Mouse (Mus musculus) thymus, postnatal 0 days (tissue): ENCODE data around the gene Zfp536. TPM values are rescaled to one million over a fixed set of nuclear protein-coding genes. Genes with fewer than 3 reads are reported as not detected.
"Not testable (repeated sequence)": the region's sequence is repeated elsewhere in the genome, so short reads cannot be mapped to it uniquely, and the experiment has no call there.

Source experiments
- DNase-seq: peaks from one replicate; pipeline ENCODE4 v3.0.0-alpha.2; 2015; ENCODE audit warnings: low spot score
- polyA plus RNA-seq: library from polyadenylated mRNA; unstranded; fragments of >200 nt; fragmentation: Nextera tagmentation; extraction: Ambion mirVana; gene quantifications from 2 replicates; pipeline ENCODE4 v1.2.1, GENCODE M21; 2015

Gene Zfp536
- polyA plus RNA-seq, 1 experiment from 2014 or later = 0.16 TPM

DNA sequence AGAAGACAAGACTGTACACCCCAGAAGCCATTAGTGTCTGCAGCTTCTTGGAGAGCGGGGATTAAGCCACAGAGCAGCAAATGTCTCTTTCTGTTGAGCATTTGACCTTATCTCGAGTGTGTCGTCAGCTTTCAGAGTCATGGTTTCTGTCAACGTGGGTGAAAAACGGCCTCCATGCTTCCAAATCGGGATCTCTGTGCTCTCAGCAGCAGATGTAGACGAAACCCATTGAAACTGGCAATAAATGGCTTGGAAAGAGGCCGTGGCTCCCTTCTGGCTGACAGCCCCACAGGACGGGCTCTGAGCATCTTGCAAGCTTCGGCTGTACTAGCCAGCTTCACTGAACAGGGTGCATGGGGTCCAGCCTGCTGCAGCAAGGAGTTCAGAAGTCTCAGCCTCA is 159.1 kb downstream of the Zfp536 start:
- no peak for DNase-seq

- DNase-seq = no peak
Observed at GRCm38 (mm10) chr7:37608556-37608955, 164.9 kb downstream of the Zfp536 start.

DNA sequence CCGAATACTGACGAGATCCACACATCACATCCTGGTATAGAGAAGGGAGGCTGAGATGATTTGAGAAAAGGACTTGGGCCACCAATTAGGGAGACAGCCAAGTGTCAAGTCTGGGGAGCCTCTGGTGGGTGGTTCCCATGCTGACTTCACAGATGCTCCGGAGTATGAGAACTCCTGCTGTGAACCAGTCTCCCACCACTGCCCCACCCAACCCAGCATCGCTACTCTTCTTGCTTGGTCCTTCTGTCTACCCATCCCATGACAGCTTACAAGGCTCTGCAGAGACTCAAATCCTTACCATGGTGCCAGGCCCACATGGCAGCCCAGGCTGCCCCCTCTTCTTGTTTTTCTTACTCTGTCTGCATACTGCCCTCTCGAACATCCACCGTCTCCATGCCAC is 165.5 kb downstream of the Zfp536 start:
- no peak for DNase-seq

DNA sequence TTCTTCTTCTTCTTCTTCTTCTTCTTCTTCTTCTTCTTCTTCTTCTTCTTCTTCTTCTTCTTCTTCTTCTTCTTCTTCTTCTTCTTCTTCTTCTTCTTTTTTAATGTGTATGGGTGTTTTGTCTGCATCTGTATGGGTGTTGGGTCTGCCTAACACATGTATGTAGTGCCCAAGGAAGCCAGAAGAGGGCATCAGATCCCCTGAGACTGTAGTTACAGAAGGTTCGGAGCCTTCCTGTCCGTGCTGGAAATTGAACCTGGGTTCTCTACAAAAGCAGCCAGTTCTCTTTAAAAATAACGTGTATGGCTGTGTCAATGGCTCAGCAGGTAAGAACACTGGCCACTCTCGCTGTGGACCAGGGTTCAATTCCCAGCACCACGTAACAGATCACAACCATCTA is 167.0 kb downstream of the Zfp536 start:
- no peak for DNase-seq

- DNase-seq = not testable (repeated sequence)
Observed at GRCm38 (mm10) chr7:37603525-37603909, 169.9 kb downstream of the Zfp536 start.

- DNase-seq = no peak
Observed at GRCm38 (mm10) chr7:37602871-37603524, 170.4 kb downstream of the Zfp536 start.

GRCm38 (mm10) chr7:37600318-37600717 is 173.1 kb downstream of the Zfp536 start:
- DNase-seq = no peak

DNA sequence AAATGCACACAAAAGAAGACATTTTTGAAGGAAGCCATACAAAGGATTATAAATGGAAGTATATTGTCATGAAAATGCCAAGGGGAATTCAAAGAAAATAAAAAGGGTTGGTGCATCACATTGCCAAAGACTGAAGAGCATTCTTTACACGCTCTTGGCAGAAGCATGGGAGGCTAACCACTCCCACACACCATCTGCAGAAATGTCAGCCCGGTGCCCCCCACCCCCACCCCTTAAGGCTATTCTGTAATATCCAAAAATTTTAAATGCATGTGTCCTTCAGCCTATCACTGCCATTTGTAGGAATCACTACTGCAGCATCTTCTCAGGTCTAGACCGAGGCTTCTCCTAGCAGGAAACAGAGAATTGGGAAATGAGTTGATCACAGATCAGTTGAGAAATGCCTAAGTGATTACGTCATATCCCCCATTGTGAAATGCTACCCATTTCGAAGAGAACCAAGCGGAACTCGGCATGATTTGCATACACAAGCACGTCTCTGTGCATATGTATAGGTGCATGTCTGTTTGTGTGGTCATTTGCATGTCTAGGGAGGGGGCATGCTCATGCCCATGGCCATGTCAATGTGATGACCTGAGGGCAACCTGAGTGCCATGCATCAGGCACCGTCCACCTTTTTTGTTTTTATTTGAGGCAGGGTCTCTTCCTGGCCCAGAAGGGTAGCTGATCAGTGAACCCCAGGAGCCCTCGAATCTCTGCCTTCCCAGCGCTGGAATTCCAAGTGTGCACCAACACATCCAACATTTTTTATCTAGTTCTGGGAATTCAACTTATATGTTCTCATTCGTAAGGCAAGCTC is 179.0 kb downstream of the Zfp536 start:
- no peak for DNase-seq

DNA sequence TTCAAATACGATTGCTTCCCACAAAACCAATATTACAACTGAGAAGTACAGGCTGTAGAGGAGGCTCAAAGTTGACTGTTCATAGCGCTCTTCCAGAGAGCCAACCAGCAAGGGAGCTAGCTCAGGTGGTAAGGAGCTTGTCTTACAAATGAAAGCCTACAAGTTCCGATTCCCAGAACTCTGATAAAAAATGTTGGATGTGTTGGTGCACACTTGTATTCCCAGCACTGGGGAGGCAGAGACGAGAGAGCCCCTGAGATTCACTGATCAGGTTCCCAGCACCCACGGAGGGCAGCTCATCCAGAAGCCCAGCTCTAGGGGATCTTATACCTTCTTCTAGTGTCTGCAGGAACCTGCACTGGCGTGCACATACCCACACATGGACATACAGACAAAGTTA is 179.9 kb downstream of the Zfp536 start:
- DNase-seq = no peak

DNA sequence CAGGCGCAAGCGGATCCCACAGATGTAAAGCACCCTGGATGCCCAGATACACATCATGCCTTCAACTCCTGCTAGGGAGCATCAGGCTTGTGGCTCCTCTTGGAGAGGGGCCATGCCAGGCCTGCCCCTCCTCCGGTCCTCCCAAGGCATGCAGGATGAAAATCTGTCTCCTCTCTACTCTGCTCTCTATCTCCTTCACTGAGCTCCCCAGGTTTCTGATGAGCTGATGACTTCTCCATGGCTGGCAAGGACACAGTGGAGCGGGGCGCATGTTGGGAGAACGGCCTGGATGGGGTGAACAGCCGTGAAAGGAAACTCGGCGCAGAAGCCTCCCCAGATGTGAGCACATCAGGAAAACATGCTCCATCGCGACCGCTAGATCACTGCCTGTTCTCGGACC is 186.7 kb downstream of the Zfp536 start:
- DNase-seq = no peak

- DNase-seq = no peak
Observed at GRCm38 (mm10) chr7:37581262-37581661, 192.2 kb downstream of the Zfp536 start.

DNA sequence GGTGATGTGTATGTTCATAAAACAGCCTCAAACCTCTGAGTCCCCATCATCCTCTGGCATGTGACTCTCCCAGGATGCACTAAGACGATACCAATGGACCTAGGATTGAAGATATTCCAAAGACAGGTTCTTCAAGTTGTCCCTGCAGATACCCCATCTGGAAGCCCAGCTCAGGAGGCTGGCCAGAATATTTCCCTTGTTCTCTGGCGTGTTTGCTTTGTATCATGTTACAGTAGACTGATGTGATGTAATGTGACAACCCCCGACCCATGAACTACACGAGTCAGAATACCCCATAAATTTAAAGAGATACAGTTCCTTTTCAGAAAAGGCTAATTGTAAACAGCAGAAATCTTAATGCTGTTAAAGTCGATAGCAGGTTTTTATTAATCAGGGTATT is 192.9 kb downstream of the Zfp536 start:
- DNase-seq = no peak

DNA sequence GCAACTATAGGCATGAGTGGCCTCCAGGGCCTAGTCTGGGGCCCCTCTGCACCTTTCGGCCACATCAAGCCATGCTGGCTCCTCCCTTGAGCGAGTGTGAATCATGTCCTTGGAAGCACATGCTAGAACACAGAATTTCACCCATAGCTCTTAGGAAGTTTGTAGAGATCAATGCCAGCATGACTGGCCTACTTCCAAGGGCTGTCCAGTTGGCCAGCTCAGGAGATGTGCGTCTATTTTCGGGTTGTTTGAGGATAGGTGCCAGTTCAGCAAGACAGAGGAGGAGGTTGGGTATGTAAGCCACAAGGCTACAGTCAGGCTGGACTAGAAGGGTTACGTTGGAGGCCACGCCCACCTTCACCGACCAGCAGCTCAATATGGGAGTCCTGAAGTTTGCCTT is 201.4 kb downstream of the Zfp536 start:
- DNase-seq = no peak

DNA sequence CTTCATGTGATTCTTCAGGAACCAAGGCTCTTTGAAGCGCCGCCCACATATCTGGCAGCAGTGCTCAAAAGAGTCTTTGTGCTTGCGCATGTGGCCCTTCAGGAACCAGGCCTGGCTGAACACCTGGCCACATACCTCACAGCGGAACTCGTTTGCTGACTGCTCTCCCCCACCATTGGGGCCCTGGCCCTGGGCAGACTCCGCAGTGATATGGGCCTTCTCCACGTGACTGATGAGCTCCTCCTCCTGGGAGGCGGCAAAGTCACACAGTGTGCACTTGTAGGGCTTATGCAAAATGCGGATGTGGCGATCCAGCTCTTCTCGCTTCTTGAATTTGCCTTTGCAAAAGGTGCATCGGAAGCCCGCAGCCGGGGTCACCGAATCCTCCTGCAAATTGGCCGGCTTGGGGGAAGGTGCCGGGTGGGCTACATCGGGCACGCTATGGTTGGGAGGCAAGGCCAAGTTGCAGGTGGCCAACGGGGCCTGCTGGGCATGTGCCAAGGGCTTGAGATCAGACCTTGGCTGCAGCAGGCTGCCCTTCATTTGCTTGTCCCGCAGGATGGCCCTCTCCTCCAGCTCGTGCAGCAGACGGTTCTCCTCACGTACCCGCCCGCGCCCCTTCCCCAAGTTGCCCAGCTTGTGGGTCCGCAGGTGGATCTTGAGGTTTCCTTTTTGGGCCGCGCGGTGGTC is 204.5 kb downstream of the Zfp536 start:
- DNase-seq = peak; percentile 12

GRCm38 (mm10) chr7:37568041-37568440 is 205.4 kb downstream of the Zfp536 start:
- DNase-seq = no peak

DNA sequence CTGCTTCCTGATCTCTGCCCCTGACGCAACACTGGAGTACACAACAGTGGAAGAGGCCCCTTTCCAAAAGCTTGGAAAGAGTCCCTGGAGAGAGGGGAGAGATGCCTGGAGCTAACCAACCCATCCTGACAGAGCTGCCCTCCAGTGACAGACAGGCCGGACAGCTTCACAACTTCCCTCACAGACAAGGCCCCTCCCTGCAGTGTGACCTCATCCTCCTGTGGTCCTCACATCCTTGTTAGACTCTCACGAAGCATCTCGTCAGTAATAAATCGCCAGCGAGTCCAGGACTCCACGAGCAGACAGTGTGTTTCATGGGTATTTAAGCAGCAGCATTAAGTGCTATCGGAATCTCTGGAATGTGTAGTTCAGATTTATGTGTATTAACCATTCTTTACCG is 207.4 kb downstream of the Zfp536 start:
- DNase-seq = no peak

- no peak for DNase-seq
Observed at GRCm38 (mm10) chr7:37565371-37565770, 208.1 kb downstream of the Zfp536 start.

GRCm38 (mm10) chr7:37564644-37565043 is 208.8 kb downstream of the Zfp536 start:
- no peak for DNase-seq

DNA sequence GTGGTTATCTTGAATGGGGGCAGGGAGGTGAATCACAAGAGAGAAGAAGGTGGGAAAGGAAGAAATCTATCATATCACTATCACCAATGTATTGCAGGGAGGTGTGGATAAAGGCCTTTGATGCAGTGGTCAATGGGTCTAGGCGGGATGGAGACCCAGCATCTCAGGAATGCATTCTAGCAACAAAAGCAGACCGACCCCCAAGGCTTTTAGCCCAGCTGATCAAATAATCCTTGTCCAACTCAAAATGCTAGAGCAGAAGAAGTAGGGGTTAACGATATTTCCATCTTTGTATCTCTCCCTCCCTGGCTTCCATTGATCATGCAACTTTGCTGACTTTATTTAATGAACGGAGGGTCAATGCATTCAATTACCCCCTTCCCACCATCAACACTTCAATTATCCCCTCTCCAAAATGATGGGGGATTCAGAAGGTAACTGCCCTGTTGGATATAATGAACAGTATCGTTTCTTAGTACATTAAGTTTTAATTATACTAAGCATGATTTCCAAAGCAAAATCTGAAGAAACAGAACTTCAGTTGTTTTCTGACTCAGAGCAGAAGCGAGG is 209.5 kb downstream of the Zfp536 start:
- DNase-seq = no peak

GRCm38 (mm10) chr7:37563171-37563574 is 210.3 kb downstream of the Zfp536 start:
- no peak for DNase-seq

DNA sequence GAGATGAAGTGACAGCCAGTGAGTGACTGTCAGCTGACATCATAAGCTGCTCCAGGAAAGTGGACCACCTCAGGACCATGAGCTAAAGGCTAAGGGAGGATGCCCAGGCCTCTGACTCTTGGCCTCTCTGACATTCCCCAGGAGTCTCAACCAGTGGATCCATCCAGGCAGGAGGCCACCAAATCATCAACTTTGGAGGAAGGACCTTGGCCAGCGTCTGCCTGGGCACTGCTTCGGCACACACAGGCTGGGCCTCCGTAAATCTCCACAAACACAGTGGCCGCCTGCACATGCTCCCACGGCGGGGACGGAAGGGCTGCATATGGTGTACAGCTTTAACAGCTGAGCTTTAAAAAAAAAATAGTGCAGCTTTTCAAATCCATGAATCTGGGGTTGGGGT is 210.9 kb downstream of the Zfp536 start:
- DNase-seq = no peak

- DNase-seq = no peak
Observed at GRCm38 (mm10) chr7:37560581-37560980, 212.9 kb downstream of the Zfp536 start.
